Mouse (Mus musculus): ENCODE measurements around the gene Ppp1r9b. TPM values are rescaled to one million over a fixed set of nuclear protein-coding genes. Genes with fewer than 3 reads are reported as not detected.

Gene Ppp1r9b
- polyA plus RNA-seq, 1 experiment from 2014 or later: 10.5 TPM

DNA sequence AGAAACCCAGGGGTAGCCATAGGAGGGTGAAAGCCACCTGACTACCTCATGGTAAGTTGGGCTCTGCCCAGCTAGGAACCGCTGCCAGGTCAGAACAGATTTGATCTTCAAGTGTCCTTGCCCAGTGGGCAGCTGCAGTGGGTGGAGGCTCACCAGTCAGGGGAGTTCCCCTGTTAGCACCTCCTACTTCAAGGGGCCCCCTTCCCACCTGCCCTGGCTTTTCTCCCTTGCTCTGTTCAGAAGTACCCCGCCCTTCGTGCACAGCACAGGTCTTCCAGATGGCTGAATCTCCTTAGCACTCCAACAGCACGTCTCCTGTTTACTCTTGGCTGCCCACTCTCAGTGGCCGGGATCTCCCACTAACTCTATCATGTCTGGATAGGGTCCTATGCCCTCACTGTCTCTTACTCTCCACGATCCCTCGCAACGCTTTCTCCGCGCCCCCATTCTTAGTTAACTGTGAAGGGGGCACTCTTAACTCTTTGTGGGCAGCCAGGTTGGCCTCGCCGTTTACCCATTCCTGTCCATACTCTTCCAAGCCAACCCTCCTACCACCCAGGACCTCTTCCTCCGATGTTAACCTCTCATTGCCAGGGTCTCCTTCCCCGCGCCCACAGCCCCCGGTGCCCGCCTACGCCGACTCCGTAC lies 49.8 kb downstream of the Ppp1r9b start:
- Histone ChIP-seq H3K4me2 (ENCODE audit: low read depth, low read length) (peak overlapping the region; percentile 82), H3K27ac (replicated peaks; ENCODE audit: low read depth, low read length) (no peak overlapping the region), H3K36me3 (replicated peaks; ENCODE audit: control insufficient read depth, insufficient read depth, low read depth, low read length) (no peaks in the 10 kb centered on the region), H3K27me3 (ENCODE audit: control insufficient read depth, insufficient read depth, low read length) (no peaks in the 10 kb centered on the region), H3K9ac (replicated peaks; ENCODE audit: low read length) (peak overlapping the region; percentile 44), H3K4me1 (ENCODE audit: control insufficient read depth, insufficient read depth, low read length) (no peaks in the 10 kb centered on the region; the same call in 1 of the 2 replicates), H3K4me3 (ENCODE audit: low read depth, low read length) (peak overlapping the region; percentile 63), H3K9me3 (replicated peaks; ENCODE audit: control insufficient read depth, low read length) (no peaks in the 10 kb centered on the region)
- peak; percentile 43 for DNase-seq (ENCODE audit: low spot score)
- no peak; the same call in 1 of the 2 replicates for ATAC-seq (replicated peaks; ENCODE audit: insufficient number of reproducible peaks, low FRiP score, low TSS enrichment, low read depth)
- 3% methylated on average over 20 of the region's 20 CpGs for WGBS

DNA sequence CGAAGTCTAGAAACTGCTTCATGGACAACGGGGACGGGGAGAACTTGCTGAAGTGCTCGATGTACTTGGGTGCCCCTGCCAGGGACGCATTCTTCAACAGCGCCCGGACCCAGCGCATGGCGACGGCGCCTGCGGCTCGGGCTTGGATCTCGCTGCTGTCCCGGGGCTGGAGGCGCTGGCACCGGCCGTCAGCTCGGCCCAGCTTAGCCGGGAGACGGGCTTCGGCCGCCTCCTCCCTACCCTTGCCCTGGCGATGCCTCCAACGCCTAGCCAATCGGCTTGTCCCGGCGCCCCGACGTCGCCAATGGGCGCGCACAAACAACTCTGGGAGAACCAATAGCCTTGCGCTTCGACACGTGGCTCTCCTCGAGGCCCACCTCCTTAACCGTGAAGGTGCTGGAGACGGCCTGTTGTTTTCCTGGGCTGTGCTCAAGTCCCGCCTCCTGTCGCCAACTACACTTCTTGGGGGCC lies 50.3 kb downstream of the Ppp1r9b start, which contains the start of gene Pdk2:
Pdk2 (minus strand) TSS at position 216 of the 471 bp plus-strand sequence.
- Histone ChIP-seq H3K27me3 (ENCODE audit: control insufficient read depth, insufficient read depth, low read length) (no peaks in the 10 kb centered on the region), H3K9me3 (replicated peaks; ENCODE audit: control insufficient read depth, low read length) (no peaks in the 10 kb centered on the region), H3K4me2 (ENCODE audit: low read depth, low read length) (peak within 1 kb of the TSS; percentile 82), H3K4me3 (ENCODE audit: low read depth, low read length) (peak within 1 kb of the TSS; percentile 63), H3K9ac (replicated peaks; ENCODE audit: low read length) (peak within 1 kb of the TSS; percentile 44), H3K27ac (replicated peaks; ENCODE audit: low read depth, low read length) (no peak within 1 kb of the TSS), H3K36me3 (replicated peaks; ENCODE audit: control insufficient read depth, insufficient read depth, low read depth, low read length) (no peaks in the 10 kb centered on the region), H3K4me1 (ENCODE audit: control insufficient read depth, insufficient read depth, low read length) (no peaks in the 10 kb centered on the region; the same call in 1 of the 2 replicates)
- ATAC-seq (replicated peaks; ENCODE audit: insufficient number of reproducible peaks, low FRiP score, low TSS enrichment, low read depth) (peak; percentile 96), DNase-seq (ENCODE audit: low spot score) (peak; percentile 97)
- under 1% methylated on average over 41 of the region's 41 CpGs for WGBS

DNA sequence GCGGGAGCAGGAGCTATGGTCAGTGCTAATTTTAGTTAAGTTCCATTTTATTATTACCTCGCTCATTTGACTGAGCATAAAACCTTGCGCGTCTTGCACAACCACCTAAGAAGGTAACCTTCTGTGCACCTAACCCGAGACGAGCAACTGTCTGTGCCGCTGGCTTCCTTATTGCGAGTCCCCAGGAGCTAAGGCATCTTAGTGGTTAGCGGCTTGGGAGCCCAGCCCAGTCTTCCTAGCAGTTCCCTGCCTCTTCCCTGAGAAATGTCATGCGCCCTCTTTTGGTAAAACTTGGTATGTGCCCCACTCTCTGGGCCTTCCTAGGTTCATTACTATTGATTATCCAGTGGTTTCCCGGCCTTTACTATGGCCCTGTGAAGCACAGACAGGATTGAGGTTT lies 51.3 kb downstream of the Ppp1r9b start:
- H3K4me1 ChIP-seq (ENCODE audit: control insufficient read depth, insufficient read depth, low read length): no peaks in the 10 kb centered on the region; the same call in 1 of the 2 replicates
- DNase-seq (ENCODE audit: low spot score) (peak; percentile 93), ATAC-seq (replicated peaks; ENCODE audit: insufficient number of reproducible peaks, low FRiP score, low TSS enrichment, low read depth) (no peak)
- H3K27ac ChIP-seq (replicated peaks; ENCODE audit: low read depth, low read length): no peak overlapping the region
- peak overlapping the region; percentile 25 for H3K4me3 ChIP-seq (ENCODE audit: low read depth, low read length)
- H3K9ac ChIP-seq (replicated peaks; ENCODE audit: low read length): no peak overlapping the region
- H3K27me3 ChIP-seq (ENCODE audit: control insufficient read depth, insufficient read depth, low read length): no peaks in the 10 kb centered on the region
- WGBS: 1% methylated on average over 11 of the region's 11 CpGs
- peak overlapping the region; percentile 65 for H3K4me2 ChIP-seq (ENCODE audit: low read depth, low read length)
- no peaks in the 10 kb centered on the region for H3K9me3 ChIP-seq (replicated peaks; ENCODE audit: control insufficient read depth, low read length)
- no peaks in the 10 kb centered on the region for H3K36me3 ChIP-seq (replicated peaks; ENCODE audit: control insufficient read depth, insufficient read depth, low read depth, low read length)

DNA sequence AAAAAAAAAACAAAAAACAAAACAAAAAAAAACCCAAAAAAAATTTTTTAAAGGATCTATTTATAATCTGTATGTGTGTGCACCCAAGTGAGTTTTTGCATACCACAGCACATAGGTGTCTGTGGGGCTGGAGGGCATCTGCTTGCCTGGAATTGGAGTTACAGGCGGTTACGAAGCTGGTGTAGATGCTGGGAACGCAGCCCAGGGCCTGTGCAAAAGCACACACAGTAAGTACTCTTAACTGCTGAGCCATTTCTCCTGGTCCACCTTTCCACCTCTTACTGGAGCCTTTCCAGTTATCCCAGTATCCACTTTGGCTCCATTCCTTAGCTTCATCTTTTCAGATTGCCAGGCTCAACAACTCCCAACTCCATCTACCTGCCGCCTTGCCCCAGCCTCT lies 52.2 kb downstream of the Ppp1r9b start:
- H3K4me2 ChIP-seq (ENCODE audit: low read depth, low read length): no peak overlapping the region
- H3K27me3 ChIP-seq (ENCODE audit: control insufficient read depth, insufficient read depth, low read length): no peaks in the 10 kb centered on the region
- DNase-seq (ENCODE audit: low spot score) (no peak), ATAC-seq (replicated peaks; ENCODE audit: insufficient number of reproducible peaks, low FRiP score, low TSS enrichment, low read depth) (no peak)
- no peaks in the 10 kb centered on the region; the same call in 1 of the 2 replicates for H3K4me1 ChIP-seq (ENCODE audit: control insufficient read depth, insufficient read depth, low read length)
- no peak overlapping the region for H3K27ac ChIP-seq (replicated peaks; ENCODE audit: low read depth, low read length)
- 92% methylated on average over 4 of the region's 4 CpGs for WGBS
- no peak overlapping the region for H3K4me3 ChIP-seq (ENCODE audit: low read depth, low read length)
- H3K36me3 ChIP-seq (replicated peaks; ENCODE audit: control insufficient read depth, insufficient read depth, low read depth, low read length): no peaks in the 10 kb centered on the region
- H3K9ac ChIP-seq (replicated peaks; ENCODE audit: low read length): no peak overlapping the region
- H3K9me3 ChIP-seq (replicated peaks; ENCODE audit: control insufficient read depth, low read length): no peaks in the 10 kb centered on the region

DNA sequence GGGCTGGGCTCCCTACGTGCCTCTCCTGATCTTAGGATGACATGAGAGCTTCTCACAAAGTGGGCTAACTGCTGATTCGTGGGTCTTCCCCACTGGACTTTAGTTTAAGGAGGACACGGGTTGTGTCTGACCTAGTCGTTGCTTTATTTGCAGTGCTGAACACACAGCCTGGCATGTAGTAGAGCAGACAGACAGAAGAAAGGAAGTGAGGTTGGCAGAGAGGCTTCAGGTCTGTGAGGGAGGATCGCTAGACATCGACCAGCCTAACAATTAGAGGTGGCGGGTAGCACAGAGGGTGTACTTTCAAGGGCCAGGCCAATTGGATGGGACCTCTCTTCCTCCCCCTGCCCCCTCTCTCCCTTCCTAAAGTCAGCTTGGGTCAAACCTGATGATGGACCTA lies 52.8 kb downstream of the Ppp1r9b start:
- DNase-seq (ENCODE audit: low spot score): no peak

DNA sequence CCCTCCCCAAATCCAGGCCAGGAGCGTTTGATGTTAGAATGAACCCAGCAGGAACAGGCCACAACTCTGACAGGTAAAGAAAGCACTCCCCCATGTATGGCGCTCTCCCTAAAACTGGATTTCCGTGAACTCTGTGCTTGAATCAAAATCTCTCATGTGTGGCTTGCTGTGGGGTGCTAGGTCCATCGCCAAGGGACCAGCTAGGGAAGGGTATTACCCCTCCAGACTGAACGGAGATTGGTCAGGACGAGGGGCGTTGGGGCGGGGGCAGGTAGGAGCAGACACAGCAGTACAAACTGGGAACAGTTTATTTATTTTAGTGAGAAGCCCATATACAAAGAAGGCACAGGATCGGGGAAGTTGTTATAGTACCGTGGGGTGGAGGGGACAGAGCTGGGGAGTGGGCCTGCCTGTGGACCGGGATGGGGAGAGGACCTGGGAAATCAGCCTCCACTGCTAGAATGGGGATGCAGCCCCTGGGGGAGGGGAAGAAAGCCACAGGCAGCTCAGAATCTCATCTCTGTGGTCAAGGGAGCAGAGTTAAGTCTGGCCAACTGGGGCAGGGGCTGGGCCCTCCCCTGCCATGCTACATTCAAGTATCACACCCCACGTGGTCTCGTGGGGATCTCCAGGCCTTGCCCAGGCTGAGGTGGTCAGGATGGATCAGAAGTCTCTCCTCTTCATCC lies 53.5 kb downstream of the Ppp1r9b start:
- H3K9ac ChIP-seq (replicated peaks; ENCODE audit: low read length): no peak overlapping the region
- DNase-seq (ENCODE audit: low spot score) (no peak), ATAC-seq (replicated peaks; ENCODE audit: insufficient number of reproducible peaks, low FRiP score, low TSS enrichment, low read depth) (no peak)
- H3K4me1 ChIP-seq (ENCODE audit: control insufficient read depth, insufficient read depth, low read length): no peaks in the 10 kb centered on the region; the same call in 1 of the 2 replicates
- no peak overlapping the region for H3K4me3 ChIP-seq (ENCODE audit: low read depth, low read length)
- no peaks in the 10 kb centered on the region for H3K27me3 ChIP-seq (ENCODE audit: control insufficient read depth, insufficient read depth, low read length)
- H3K4me2 ChIP-seq (ENCODE audit: low read depth, low read length): no peak overlapping the region
- no peaks in the 10 kb centered on the region for H3K36me3 ChIP-seq (replicated peaks; ENCODE audit: control insufficient read depth, insufficient read depth, low read depth, low read length)
- H3K9me3 ChIP-seq (replicated peaks; ENCODE audit: control insufficient read depth, low read length): no peaks in the 10 kb centered on the region
- H3K27ac ChIP-seq (replicated peaks; ENCODE audit: low read depth, low read length): no peak overlapping the region
- WGBS: 52% methylated on average over 12 of the region's 13 CpGs

More for the DNA sequence above, 52.8 kb downstream of the Ppp1r9b start:
- Histone ChIP-seq H3K4me1 (ENCODE audit: control insufficient read depth, insufficient read depth, low read length) (no peaks in the 10 kb centered on the region; the same call in 1 of the 2 replicates), H3K4me2 (ENCODE audit: low read depth, low read length) (no peak overlapping the region), H3K9me3 (replicated peaks; ENCODE audit: control insufficient read depth, low read length) (no peaks in the 10 kb centered on the region), H3K4me3 (ENCODE audit: low read depth, low read length) (no peak overlapping the region), H3K27me3 (ENCODE audit: control insufficient read depth, insufficient read depth, low read length) (no peaks in the 10 kb centered on the region), H3K9ac (replicated peaks; ENCODE audit: low read length) (no peak overlapping the region), H3K36me3 (replicated peaks; ENCODE audit: control insufficient read depth, insufficient read depth, low read depth, low read length) (no peaks in the 10 kb centered on the region), H3K27ac (replicated peaks; ENCODE audit: low read depth, low read length) (no peak overlapping the region)
- WGBS: 52% methylated on average over 7 of the region's 7 CpGs
- ATAC-seq (replicated peaks; ENCODE audit: insufficient number of reproducible peaks, low FRiP score, low TSS enrichment, low read depth): no peak

DNA sequence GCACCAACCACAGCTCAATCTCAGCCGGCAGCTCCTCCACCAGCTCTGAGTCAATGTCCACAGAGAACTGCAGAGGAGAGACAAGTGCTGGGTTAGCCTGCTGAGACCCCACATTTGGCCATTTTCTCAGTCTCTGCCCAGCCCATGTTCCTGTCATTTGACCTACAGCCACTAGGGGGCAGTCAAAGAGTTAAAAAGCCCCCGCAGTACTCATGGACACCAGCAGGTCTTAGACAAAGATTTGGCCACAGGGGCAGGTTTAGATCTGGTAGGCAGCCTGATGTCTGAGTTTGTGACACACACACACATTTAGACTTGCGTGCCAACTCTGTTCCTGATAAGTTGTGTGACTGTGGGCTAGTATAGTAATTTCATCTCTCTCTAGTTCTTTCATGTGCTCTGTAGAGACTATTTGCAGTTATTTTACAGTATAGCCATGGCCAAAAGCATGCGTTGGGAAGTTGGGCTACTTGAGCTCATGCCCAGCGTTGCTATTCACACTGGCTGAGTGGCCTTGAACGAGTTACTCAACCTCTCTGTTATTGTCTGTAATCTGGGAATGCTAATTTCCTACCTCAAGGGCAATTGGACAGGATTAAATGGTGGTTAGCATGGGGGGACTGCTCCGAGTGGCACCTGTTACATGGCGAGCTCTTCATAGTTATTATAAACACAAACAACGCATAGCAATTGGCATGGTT lies 56.3 kb downstream of the Ppp1r9b start:
- H3K36me3 ChIP-seq (replicated peaks; ENCODE audit: control insufficient read depth, insufficient read depth, low read depth, low read length): no peaks in the 10 kb centered on the region
- no peak overlapping the region for H3K4me3 ChIP-seq (ENCODE audit: low read depth, low read length)
- H3K27me3 ChIP-seq (ENCODE audit: control insufficient read depth, insufficient read depth, low read length): no peaks in the 10 kb centered on the region
- ATAC-seq (replicated peaks; ENCODE audit: insufficient number of reproducible peaks, low FRiP score, low TSS enrichment, low read depth) (no peak; the same call in 1 of the 2 replicates), DNase-seq (ENCODE audit: low spot score) (peak; percentile 83)
- no peaks in the 10 kb centered on the region for H3K4me1 ChIP-seq (ENCODE audit: control insufficient read depth, insufficient read depth, low read length)
- H3K9ac ChIP-seq (replicated peaks; ENCODE audit: low read length): no peak overlapping the region
- H3K9me3 ChIP-seq (replicated peaks; ENCODE audit: control insufficient read depth, low read length): no peaks in the 10 kb centered on the region
- H3K4me2 ChIP-seq (ENCODE audit: low read depth, low read length): no peak overlapping the region
- 55% methylated on average over 9 of the region's 9 CpGs for WGBS
- H3K27ac ChIP-seq (replicated peaks; ENCODE audit: low read depth, low read length): no peak overlapping the region

All from embryonic facial prominence, embryonic 11.5 days (tissue).